Mouse (Mus musculus) NIH3T3 (cell line): ENCODE data around the gene Gng12.
"Not testable (repeated sequence)": the region's sequence is repeated elsewhere in the genome, so short reads cannot be mapped to it uniquely, and the experiment has no call there.

Experiments
- DNase-seq: peaks from one replicate; pipeline ENCODE4 v3.0.0-alpha.2; 2012; ENCODE audit warnings: low read depth

Gng12 gene

DNA sequence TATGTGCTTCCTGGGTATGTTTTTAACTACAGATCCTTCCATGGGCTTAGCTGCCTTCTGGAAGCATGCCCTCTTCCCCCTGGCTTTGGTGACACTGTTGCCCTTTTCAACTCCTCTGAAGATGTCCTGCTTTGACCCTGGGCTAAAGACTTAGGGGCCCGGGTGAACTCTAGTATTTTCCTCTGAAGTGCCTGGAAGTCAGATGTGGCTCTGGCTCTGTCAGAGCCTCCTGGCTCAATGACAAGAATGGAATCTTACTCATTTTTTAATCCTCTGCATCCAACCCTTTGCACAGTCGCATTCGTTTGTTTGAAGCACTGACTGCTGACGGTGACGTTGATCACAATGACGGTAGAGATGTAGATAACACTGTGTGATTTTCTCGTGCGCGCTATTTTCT lies 96.0 kb downstream of the Gng12 start:
- DNase-seq, result peak; percentile 50

DNA sequence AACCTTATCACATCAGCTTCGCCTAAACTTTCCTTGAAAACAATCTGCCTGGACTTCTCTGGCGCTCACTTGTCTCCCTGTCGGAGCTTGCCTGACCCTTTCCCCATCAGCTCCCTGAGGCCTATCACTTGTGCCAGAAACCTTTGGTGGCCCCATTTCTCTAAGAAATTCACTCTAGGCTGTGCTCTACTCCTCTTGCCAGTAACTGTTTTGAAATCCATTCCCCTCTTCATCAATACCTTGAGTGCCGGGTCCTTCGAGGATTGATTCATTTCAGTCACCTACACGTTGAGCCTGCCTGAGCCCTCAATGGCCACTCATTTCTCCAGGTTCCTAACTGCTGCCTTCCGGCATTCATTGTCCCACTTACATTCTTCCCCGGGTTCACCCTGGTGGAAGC lies 96.6 kb downstream of the Gng12 start:
- no peak for DNase-seq

DNA sequence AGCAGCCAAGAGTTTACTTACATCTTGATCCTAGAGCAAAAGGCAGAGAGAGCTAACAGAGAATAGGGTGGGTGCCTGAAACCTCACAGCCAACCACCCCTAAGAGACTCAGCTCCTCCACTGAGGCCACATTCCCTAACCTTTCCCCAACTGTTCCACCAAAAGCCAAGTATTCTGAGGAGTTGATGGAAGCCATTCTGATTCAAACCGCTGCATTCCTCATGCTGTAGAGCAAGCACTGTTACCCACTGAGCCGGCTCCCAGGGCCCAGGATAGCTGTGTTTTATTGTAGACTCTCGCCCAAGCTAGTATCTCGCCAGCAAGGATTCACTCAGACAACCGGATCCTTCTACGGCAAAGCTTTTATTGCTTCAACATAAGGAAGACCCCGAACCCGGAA lies 98.8 kb downstream of the Gng12 start:
- DNase-seq, result no peak

DNA sequence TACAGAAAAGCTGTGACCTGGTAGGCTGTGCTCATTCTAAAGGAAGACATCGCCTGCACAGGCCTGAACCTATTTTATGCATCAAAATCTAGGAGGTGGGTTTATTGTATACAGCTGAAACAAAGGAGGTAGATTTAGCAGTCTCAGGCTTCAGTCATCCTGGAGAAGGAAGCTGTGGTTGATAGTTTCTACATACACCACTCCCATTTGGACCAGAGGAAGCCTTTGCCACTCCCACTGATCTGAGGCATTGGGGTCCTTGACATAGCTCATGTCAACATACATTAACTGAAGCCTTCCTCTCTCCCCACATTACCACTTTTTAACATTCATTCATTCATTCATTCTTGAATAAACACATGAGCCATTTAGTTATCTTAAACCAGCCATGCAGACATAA lies 99.6 kb downstream of the Gng12 start:
- DNase-seq, result no peak

DNA sequence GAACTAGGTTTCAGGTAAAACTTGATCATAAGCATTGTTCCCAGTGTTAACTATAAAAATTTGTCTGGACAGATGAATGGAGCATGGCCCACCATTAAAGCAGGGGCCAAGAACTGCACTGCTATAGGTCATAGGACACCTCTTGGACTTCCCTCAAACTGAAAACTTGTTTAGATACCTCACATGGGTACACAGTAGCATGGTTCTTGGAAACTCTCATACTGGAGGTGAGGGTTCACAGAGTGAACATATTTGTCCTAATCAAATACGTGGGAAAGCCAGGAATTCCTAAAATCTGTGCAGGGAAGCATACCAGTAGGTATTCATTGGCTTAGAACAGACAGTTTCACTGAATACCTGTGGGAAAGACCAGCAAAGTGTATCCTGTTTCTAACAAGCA lies 100.1 kb downstream of the Gng12 start:
- DNase-seq, result no peak

DNA sequence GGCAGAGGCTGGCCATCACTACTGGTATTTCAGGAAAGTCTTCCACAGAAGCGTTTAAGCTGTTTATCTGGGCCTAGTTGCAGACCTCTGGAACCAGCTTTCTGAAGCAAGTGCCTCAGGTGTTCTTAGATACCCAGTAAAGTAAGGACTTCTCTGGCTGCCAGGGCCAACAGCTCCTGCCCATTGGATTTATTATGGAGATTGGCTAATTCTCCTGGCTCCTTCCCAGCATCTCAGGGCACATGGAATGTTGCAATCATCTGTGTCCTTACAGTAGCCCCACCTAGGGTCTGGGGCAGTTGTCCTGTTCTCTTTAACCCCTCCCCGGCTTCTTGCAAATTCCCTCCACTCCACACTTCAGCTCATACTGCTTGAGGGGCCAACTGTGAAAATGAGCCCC lies 102.4 kb downstream of the Gng12 start:
- peak; percentile 62 for DNase-seq

DNA sequence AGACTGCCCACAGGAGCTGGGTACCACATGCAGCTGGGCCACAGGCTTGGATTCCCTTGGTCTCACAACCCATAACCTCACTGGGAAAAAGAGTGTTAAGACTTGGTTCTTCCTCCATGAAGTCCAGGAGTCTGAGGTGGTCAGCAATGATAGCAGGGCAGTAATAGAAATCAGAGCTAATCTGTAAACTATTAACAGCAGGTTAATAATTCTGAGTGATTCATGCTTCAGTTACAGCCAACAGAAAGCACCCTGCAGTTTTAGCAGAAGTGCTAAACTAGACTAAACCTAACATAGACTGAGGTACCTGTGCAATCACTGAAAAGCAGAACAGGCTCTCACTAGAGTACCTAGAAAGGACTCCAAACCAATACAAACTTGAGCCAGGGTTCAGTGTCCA lies 103.6 kb downstream of the Gng12 start:
- no peak for DNase-seq

DNA sequence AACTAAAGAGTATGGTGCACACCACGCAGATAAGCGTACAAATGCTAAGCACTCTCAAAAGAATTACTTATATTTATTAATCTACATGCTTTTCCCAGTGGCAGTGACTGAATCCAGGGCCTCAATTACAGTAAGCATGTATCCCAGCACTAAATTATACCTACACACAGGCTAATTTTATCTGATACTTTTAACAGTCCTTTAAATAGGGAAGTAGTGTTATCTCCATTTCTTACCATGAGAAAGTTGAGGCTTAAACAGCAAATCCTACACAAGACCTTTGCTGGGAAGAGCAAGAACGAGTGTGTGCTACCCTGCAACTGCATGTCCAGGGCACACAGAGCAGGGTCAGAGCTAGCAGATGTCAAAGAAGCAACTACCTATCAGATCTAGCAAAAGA lies 113.7 kb downstream of the Gng12 start:
- no peak for DNase-seq

DNA sequence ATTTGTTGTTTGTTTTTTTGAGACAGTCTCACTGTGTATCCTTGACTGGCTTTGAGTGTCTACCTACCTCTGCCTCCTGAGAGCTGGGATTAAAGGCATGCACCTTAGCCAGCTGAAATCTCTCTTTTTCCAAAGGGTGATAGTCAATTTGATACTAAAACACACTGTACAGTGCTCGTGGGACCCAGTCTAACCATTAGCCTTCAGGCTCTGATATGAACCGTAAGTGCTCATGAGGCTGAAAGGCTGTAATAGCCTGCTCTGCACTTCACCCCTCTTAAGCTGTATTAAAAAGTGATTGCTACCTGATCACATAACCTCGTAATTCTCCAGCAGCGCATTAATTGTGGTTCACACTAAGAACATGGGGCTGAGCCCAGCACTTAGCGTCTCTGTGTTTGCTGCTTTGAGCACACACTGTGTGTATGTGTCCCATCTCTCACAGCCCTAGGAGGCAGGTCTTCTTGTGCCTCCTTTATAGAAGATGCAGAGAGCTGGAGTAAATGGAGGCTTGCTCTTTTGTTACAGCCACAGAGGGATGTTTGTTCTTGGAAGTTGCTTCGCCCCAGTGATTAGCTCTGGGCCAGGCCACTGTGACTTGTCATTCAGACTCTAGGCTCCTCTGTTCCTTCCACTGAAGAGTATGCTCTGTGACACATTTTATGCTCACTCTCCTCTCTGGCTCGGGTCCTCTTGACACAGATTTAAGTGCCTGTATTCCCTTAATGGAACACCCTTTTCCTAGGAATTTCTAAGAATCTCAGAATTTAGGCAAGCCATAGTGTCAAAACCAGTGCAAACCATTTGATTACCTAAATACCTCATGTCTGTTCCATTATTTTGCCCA lies 114.4 kb downstream of the Gng12 start:
- DNase-seq, result no peak

DNA sequence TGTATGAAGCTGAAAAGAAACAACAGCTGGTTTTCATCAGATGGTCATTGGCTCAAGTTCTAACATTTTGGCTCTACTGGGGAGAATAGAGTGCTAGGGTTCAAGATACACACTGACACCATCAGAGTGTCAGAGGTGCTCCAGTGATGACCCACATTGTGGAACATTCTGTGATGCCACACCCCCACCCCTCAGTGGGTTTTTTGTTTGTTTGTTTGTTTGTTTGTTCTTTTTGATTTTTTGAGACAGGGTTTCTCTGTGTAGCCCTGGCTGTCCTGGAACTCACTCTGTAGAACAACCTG lies 115.0 kb downstream of the Gng12 start:
- DNase-seq, result no peak

DNA sequence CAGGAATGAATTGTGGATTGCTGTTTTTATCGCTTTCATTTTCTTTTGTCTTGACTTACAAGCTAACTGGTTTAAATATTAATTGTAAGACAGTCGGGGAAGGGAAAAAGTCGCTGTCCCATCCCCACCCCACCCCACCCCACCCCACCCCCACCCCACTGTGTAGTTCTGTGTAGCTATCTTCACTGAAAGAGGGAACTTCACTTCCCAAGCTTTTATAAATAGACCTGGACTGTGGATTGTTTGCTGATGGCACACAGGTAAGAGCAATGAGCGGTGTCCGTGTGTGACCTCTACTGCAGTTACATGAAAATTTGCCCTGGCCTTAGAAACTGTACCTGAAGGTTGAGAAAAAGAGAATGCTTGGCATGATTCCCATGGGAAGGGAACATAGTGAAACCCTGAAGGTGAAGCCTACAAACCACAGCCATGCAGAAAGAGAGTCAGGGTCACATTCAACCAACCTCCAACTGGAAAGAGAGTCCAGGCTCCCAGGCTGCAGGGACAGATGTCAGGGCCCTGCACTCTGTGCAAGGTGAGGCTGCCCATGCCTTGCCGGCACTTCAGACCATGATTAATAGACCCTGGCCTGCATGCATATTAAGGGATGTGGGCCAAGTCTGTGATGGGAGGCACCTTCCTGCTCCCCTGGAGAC lies 117.2 kb downstream of the Gng12 start:
- no peak for DNase-seq

DNA sequence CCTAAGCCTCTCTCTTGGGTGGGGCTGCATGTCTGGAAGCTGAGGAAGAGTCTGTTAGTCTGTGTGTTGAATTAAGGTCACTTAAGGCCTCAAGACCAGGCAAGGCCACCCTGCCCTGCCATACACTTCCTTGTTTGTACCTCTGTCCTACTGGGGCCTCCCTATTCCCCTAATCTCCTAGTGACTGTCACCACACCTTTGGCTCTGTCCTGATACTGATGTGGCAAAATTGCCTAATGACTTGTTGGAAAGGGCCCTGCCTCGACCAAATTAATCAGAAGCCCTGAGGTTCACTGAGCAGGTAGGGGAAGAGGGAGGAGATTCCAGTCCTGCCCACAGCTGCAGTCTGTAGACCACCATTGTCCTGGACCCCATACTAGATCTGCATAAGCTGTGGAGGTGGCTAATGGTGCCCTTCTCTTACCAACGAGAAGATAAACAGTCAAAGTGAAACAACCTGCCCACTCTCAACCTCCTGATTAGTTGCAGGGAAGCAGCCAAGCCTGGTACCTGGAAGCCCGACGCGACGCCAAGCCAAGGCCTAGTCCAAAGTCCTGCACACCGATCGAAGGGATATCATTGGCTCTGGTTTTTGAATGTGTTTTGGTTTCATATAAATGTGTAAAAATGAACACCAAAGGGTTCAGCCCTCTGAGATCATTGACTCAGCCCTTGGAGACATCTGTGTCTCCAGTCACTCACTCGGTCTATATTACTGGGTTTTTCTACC lies 117.9 kb downstream of the Gng12 start:
- no peak for DNase-seq

DNA sequence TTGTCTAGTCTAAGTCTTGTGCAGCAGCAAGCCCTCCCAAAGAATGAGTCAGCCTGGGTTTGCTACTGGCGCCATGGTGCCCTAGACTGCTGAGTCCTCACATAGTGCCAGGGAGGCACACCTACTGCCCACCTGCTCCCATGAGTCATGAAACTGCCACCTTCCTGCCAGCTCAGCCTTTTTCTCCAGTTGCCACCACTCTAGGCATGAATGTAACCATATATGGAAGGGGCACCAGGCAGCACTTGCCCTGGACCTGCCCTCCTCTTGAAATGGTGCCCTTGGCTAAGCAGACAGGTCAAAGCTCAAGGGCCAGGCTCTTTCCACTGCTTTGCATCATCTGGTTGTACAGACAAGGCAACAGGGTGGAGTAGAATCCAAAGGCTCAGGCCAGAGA lies 118.5 kb downstream of the Gng12 start:
- DNase-seq, result no peak

DNA sequence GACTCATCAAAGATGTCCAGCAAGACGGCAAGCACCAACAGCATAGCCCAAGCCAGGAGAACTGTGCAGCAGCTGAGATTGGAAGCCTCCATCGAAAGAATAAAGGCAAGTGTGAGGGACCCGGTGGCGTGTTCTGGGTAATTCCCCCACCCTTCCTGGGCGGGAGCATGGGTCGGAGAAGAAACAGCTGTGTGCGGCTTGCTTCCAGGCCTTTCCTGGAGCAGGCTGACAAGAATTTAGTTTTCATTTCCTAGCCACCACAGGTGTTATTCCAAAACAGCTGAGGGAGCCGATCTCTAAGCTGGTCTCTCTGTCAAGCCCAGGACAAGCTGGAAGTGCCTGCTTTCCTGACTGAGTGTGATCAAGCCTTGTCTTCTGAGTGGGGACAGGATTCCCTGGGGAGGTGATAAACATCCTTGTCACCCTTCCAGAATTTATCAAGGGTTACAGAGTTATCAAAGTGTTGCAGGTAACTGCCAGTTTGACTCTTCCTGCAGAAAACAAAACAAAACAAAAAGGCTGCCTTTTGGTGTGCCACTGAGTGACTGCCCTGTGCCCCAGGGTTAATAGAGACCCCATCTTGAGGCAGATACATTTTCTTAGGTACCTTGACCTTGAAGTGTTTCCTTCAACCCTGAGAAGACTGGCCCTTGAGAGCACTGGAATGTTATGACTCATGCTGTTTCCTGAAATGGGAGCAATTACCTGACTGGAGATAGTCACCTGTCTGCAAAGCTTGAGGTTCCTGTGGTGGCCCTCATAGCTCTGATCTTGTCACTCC lies 119.7 kb downstream of the Gng12 start:
- no peak for DNase-seq

DNA sequence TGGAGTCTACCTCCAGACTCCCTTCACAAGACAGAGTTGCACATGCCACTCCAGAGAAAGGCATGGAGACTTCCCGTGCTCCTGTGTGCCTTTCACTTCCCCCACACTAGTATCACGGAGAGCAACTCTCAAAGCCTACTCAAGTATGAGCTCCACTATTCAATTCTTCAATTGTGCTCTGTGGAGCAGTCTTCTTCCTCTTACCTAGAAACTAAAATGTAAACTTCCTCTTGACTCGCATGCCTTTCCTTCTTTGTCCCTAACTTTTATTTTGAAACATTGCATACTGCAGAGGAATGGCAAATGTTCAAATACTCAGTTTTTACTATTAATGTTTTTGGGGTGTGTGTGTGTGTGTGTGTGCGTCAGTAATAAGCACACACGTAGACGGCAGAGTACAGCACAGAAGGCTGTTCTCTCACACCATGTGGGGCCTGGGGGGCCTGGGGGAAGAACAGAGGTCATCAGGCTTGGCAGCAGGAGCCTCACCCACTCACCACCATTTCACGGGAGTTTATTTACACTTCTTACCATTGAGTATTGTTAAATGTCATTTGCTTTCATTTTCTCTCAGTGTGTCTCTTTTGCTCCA lies 120.4 kb downstream of the Gng12 start:
- DNase-seq, result no peak

DNA sequence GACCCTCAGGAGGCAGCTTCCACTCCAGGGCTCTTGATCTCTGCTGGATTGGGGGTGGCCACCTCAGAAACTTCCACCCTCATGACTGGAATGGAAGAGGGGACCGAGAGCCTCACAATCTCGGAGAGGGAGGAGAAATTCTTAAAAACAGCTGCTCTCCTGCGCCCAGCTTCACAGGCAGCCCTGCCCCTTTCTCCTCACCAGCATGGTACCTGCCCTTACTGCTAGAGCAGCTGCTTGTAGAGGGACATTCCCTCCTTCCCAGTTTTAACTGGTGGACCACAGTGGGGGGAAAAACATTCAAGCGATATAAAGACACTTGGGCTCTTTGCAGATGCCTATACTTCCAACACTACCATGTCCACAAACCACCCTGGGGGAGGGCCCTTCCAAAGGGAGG lies 122.2 kb downstream of the Gng12 start:
- no peak for DNase-seq

DNA sequence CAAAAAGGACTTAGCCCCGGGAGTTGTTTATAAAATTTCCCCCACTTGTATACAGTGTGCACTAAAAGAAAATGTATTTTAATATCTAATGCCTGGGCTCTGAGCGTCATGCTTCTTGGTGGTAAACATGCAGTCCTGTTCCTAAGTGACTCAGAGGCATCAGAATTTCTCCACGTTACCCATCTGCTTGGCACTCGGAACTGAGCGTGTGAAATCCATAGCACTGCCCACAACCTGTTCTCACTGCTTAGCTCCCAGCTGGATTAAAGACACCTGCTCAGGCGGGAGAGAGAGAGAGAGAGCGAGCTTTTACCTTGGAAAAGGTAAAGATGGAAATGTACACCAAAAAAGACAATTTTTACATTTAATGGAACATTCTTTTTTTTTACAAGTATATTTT lies 122.8 kb downstream of the Gng12 start:
- not testable (repeated sequence) for DNase-seq

DNA sequence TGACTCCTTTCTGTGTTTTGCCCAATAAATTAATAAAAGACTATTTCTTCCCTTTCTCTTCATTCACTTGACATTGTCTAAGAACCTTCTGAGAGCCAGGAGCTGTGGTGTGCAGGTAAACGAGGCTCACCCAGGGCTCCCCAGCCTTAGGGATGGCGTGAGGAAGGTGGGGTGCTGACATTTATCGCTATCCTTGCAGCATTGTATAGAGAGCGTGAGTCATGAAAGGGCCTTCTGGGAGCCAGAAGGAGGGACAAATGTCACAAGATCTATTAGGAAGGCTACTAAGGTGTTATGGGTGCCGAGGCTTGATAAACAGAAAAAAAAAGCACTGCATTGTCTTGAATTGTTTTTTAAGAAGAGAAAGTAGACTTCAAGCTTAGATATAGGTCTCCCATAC lies 125.1 kb downstream of the Gng12 start:
- no peak for DNase-seq

DNA sequence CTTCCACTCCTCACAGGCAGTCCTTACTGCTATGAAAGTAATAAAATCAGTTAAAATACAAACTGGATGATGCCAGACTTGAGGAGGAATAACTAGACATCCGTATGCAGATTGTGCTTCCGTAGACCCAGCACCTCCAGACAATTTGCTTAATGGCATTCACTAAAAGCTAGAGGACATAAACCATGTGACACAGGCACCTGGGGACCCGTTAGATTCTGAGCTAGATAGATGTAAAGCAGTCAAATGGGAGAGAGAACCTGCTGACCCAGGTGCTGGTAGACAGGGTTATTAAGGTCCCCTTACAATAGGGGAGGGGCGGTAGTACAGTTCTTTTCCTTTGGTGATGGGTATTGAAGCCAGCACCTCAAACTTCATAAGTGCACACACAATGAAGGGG lies 127.5 kb downstream of the Gng12 start:
- no peak for DNase-seq

DNA sequence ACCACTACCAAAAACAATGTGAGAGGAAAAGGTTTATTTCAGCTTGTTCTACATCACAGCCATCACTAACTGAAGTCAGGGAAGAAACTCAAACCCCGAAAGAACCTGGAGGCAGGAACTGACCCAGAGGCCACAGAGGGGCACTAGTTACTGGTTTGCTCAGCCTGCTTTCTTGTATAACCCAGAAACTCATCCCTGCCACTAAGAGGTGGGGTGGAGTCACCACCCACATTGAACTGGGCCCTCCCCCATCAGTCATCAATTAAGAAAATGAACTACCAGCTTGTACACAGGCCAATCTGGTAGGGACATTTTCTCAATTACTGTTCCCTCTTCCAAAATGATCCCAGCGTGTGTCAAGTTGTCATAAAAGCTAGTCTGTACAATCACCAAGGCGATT lies 130.5 kb downstream of the Gng12 start:
- DNase-seq, result no peak

DNA sequence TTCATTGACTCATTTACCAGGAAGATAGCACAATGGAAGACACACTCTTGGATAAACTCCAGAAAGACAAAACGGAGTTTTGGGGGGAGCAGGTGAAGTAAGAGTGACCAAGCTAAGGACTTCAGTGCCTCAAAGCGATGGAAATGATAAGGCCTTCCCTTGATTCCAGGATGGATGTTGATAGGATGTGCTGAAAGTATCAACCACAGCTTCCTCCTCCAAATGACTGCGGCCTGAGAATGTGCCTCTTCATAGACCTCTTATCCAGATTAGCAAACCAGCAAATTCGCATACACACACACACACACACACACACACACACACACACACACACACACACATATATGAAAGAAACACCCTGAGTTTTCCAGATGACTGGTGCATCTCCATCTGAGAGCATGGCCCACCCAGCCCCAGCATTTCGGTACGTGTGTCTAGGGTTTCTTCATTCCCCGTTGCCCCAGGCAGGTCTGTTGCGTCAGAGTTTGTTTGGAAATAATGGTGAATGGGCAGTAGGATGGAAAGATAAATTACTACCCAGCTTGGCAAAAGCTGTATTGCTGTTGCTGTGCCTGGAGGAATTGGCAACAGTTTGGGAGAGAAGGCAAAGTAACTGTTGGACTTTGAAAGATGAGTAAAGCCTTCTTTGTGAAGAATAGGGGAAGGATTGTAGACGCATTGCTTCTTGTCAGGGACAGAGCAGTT lies 131.4 kb downstream of the Gng12 start:
- peak; percentile 92 for DNase-seq
